25 mouse cellular contexts compared by ENCODE assay signal in genomic region chr12:102113391-102113790, GRCm38 (mm10). TPM values are rescaled to one million over a fixed set of nuclear protein-coding genes. Genes with fewer than 3 reads are reported as not detected.
"Had no signal": no experiment of that assay in that cellular context is flagged by ENCODE, and none has a peak within 500 bp of the region (broad histone marks: within the 10 kb centered on the region; RNA-seq: fewer than 3 reads in every experiment).

No protein-coding gene starts in this region.

- H3K9ac ChIP-seq: limb, embryonic 13.5 days; liver, embryonic 12.5 days; liver, embryonic 15.5 days; midbrain, embryonic 15.5 days; neural tube, embryonic 13.5 days; stomach, embryonic 15.5 days had no signal

- H3K27me3 ChIP-seq: limb, embryonic 13.5 days; liver, embryonic 15.5 days; midbrain, embryonic 15.5 days; neural tube, embryonic 13.5 days; stomach, embryonic 15.5 days had no signal

- H3K4me3 ChIP-seq: layer of hippocampus, adult 2 months; limb, embryonic 10.5 days; limb, embryonic 13.5 days; liver, embryonic 12.5 days; liver, embryonic 15.5 days; midbrain, embryonic 15.5 days; myocyte; neural tube, embryonic 13.5 days; stomach, embryonic 15.5 days had no signal

- H3K36me3 ChIP-seq: limb, embryonic 10.5 days; limb, embryonic 13.5 days; liver, embryonic 12.5 days; liver, embryonic 15.5 days; midbrain, embryonic 15.5 days; neural tube, embryonic 13.5 days; stomach, embryonic 15.5 days had no signal

- ATAC-seq: intestine, postnatal 0 days; liver, embryonic 12.5 days had no signal

- H3K27ac ChIP-seq: kidney, postnatal 0 days; limb, embryonic 10.5 days; limb, embryonic 13.5 days; liver, embryonic 12.5 days; liver, embryonic 15.5 days; neural tube, embryonic 13.5 days; stomach, embryonic 15.5 days had no signal

- DNase-seq: kidney, adult 2 months; kidney, postnatal 25 days; layer of hippocampus, adult 9-11 months; liver; retina, postnatal 1 day; right cerebral cortex, postnatal 25 days; spleen, adult 18-20 months; thymus, postnatal 25 days had no signal

- H3K4me2 ChIP-seq: limb, embryonic 13.5 days; liver, embryonic 12.5 days; liver, embryonic 15.5 days; midbrain, embryonic 11.5 days; midbrain, embryonic 15.5 days; neural tube, embryonic 13.5 days; stomach, embryonic 15.5 days had no signal

- H3K4me1 ChIP-seq: limb, embryonic 10.5 days; limb, embryonic 13.5 days; liver, embryonic 12.5 days; liver, embryonic 15.5 days; stomach, embryonic 15.5 days had no signal

- H3K9me3 ChIP-seq: limb, embryonic 10.5 days; limb, embryonic 13.5 days; liver, embryonic 12.5 days; liver, embryonic 15.5 days; midbrain, embryonic 15.5 days; neural tube, embryonic 13.5 days; stomach, embryonic 15.5 days had no signal

RNA-seq across cellular contexts. Expression of gene Slc24a4, which starts 15.1 kb away (rescaled TPM):
- total RNA-seq: megakaryocyte progenitor cell, adult 5-6 weeks; megakaryocyte-erythroid progenitor cell, adult 5-6 weeks; monocyte, adult 5-6 weeks; neutrophil, adult 5-6 weeks had no signal
- polyA plus RNA-seq: kidney, embryonic 14.5 days; kidney, postnatal 0 days; limb, embryonic 10.5 days; liver, embryonic 12.5 days had no signal
